Mouse (Mus musculus): ENCODE results near the gene Bsg. TPM values are rescaled to one million over a fixed set of nuclear protein-coding genes. Genes with fewer than 3 reads are reported as not detected.
A peak's percentile ranks its signal among the peaks of the same experiment; 100 is the strongest.

The Bsg gene
- total and polyA plus RNA-seq, 3 experiments, result 318 to 700 (median 346) TPM

- DNase-seq (ENCODE audit: low read depth, low spot score), result no peak
- H3K4me3 ChIP-seq (ENCODE audit: control insufficient read depth in 1 of 2, insufficient read depth in 1 of 2, low read depth in 2 of 2, low read length in 2 of 2), result peak overlapping the region; percentile 38 to 61
- H3K79me2 ChIP-seq (ENCODE audit: control insufficient read depth, insufficient read depth, low read length, poor library complexity), result peaks cover 9% of the 10 kb centered on the region
- H3K27me3 ChIP-seq (ENCODE audit: control insufficient read depth in 1 of 2, insufficient read depth in 2 of 2, low read length in 2 of 2), result no peaks in the 10 kb centered on the region
- peaks cover 0 to 10% of the 10 kb centered on the region in 2 experiments; a peak in 2 of 4 replicates for H3K4me1 ChIP-seq (ENCODE audit: control insufficient read depth in 1 of 2, insufficient read depth in 2 of 2, low read length in 2 of 2)
- 0 out of 4 replicates have a peak, but pooled peaks of 1 of the 2 experiments have one; percentile 5 for TF ChIP-seq EP300 (IDR thresholded peaks at IDR 0.05; ENCODE audit: low read depth in 1 of 2, low read length in 2 of 2)
- TF ChIP-seq MAZ (IDR thresholded peaks at IDR 0.05; ENCODE audit: low read depth, low read length), result peak; percentile 51; the same call in 1 of the 2 replicates
- TF ChIP-seq MAX (IDR thresholded peaks at IDR 0.05; ENCODE audit: low read length), result no peak; the same call in 1 of the 2 replicates
- TF ChIP-seq POLR2AphosphoS2 (IDR thresholded peaks at IDR 0.05; ENCODE audit: low read length), result 0 out of 2 replicates have a peak, but pooled peaks have one; percentile 12
- TF ChIP-seq RAD21 (IDR thresholded peaks at IDR 0.05; ENCODE audit: low read depth, low read length), result no peak
- TF ChIP-seq POLR2A (IDR thresholded peaks at IDR 0.05; ENCODE audit: control insufficient read depth in 1 of 2, insufficient read depth in 1 of 2, low read depth in 1 of 2, low read length in 2 of 2, poor library complexity in 1 of 2), result peak in 1 of 2 experiments; percentile 21; a peak in 1 of 4 replicates
- no peak for TF ChIP-seq E2F4 (IDR thresholded peaks at IDR 0.05; ENCODE audit: borderline replicate concordance, low read depth, low read length)
- TF ChIP-seq SMC3 (IDR thresholded peaks at IDR 0.05; ENCODE audit: low read depth, low read length), result peak; percentile 8; the same call in 1 of the 2 replicates
- TF ChIP-seq KAT2A (conservative IDR thresholded peaks at IDR 0.05; ENCODE audit: low read depth, low read length), result no peak
- H3K36me3 ChIP-seq (ENCODE audit: control insufficient read depth in 1 of 2, insufficient read depth in 2 of 2, low read length in 2 of 2), result peaks cover 0 to 6% of the 10 kb centered on the region in 2 experiments; a peak in 3 of 4 replicates
- peak overlapping the region; percentile 63 for H3K9ac ChIP-seq (ENCODE audit: control insufficient read depth, low read depth, low read length, poor library complexity, severe bottlenecking)
- H3K9me3 ChIP-seq (replicated peaks; ENCODE audit: insufficient read depth, low read length), result no peaks in the 10 kb centered on the region
- peak overlapping the region; percentile 51 for H3K27ac ChIP-seq (ENCODE audit: control insufficient read depth, low read depth, low read length)
Observed at GRCm38 (mm10) chr10:79746774-79747151, 42.5 kb downstream of the Bsg start.

- no peak for TF ChIP-seq HCFC1 (IDR thresholded peaks at IDR 0.05; ENCODE audit: low read depth, low read length)
- TF ChIP-seq MYC (IDR thresholded peaks at IDR 0.05; ENCODE audit: low read depth, low read length), result no peak
- no peak for TF ChIP-seq MAFK (IDR thresholded peaks at IDR 0.05; ENCODE audit: borderline replicate concordance, low read depth, low read length)
- no peak for TF ChIP-seq CHD1 (IDR thresholded peaks at IDR 0.05; ENCODE audit: low read depth, low read length)
- TF ChIP-seq TBP (IDR thresholded peaks at IDR 0.05; ENCODE audit: low read depth, low read length), result no peak
- TF ChIP-seq CTCF (IDR thresholded peaks at IDR 0.05 in 2 of 3, conservative IDR thresholded peaks at IDR 0.05 in 1 of 3; ENCODE audit: control insufficient read depth in 1 of 3, insufficient read depth in 1 of 3, low read depth in 2 of 3, low read length in 3 of 3, poor library complexity in 1 of 3, severe bottlenecking in 1 of 3), result no peak
- TF ChIP-seq MXI1 (IDR thresholded peaks at IDR 0.05; ENCODE audit: low read depth, low read length), result no peak
- TF ChIP-seq EP300 (IDR thresholded peaks at IDR 0.05; ENCODE audit: low read depth in 1 of 2, low read length in 2 of 2), result no peak
- no peak for TF ChIP-seq KAT2A (conservative IDR thresholded peaks at IDR 0.05; ENCODE audit: low read depth, low read length)
- no peak for TF ChIP-seq ZKSCAN1 (IDR thresholded peaks at IDR 0.05; ENCODE audit: low read depth, low read length)
- no peak for TF ChIP-seq E2F4 (IDR thresholded peaks at IDR 0.05; ENCODE audit: borderline replicate concordance, low read depth, low read length)
- TF ChIP-seq USF2 (IDR thresholded peaks at IDR 0.05; ENCODE audit: borderline replicate concordance in 1 of 2, insufficient read depth in 1 of 2, low read depth in 1 of 2, low read length in 2 of 2), result no peak
- no peak for TF ChIP-seq TCF12 (IDR thresholded peaks at IDR 0.05; ENCODE audit: low read depth, low read length)
- TF ChIP-seq NELFE (IDR thresholded peaks at IDR 0.05; ENCODE audit: low read depth, low read length), result no peak
- TF ChIP-seq POLR2A (IDR thresholded peaks at IDR 0.05; ENCODE audit: control insufficient read depth in 1 of 2, insufficient read depth in 1 of 2, low read depth in 1 of 2, low read length in 2 of 2, poor library complexity in 1 of 2), result no peak
- TF ChIP-seq SMC3 (IDR thresholded peaks at IDR 0.05; ENCODE audit: low read depth, low read length), result no peak
- TF ChIP-seq MYB (IDR thresholded peaks at IDR 0.05; ENCODE audit: low read depth, low read length), result no peak
- no peak for TF ChIP-seq NRF1 (IDR thresholded peaks at IDR 0.05; ENCODE audit: insufficient read depth, low read depth, low read length, poor library complexity, severe bottlenecking)
- Histone ChIP-seq H3K9me3 (replicated peaks; ENCODE audit: insufficient read depth, low read length) (no peaks in the 10 kb centered on the region), H3K4me3 (ENCODE audit: control insufficient read depth in 1 of 2, insufficient read depth in 1 of 2, low read depth in 2 of 2, low read length in 2 of 2) (no peak overlapping the region), H3K79me2 (ENCODE audit: control insufficient read depth, insufficient read depth, low read length, poor library complexity) (peaks cover 9% of the 10 kb centered on the region), H3K4me1 (ENCODE audit: control insufficient read depth in 1 of 2, insufficient read depth in 2 of 2, low read length in 2 of 2) (peaks cover 0 to 10% of the 10 kb centered on the region in 2 experiments; a peak in 2 of 4 replicates), H3K27me3 (ENCODE audit: control insufficient read depth in 1 of 2, insufficient read depth in 2 of 2, low read length in 2 of 2) (no peaks in the 10 kb centered on the region), H3K9ac (ENCODE audit: control insufficient read depth, low read depth, low read length, poor library complexity, severe bottlenecking) (no peak overlapping the region), H3K27ac (ENCODE audit: control insufficient read depth, low read depth, low read length) (no peak overlapping the region), H3K36me3 (ENCODE audit: control insufficient read depth in 1 of 2, insufficient read depth in 2 of 2, low read length in 2 of 2) (peaks cover 0 to 6% of the 10 kb centered on the region in 2 experiments; a peak in 2 of 4 replicates)
- no peak for DNase-seq (ENCODE audit: low read depth, low spot score)
Observed at GRCm38 (mm10) chr10:79748496-79748895, 44.2 kb downstream of the Bsg start.
